Mouse (Mus musculus) spleen, postnatal 0 days (tissue): Measurements from ENCODE around the gene Rcn1. TPM values are rescaled to one million over a fixed set of nuclear protein-coding genes. Genes with fewer than 3 reads are reported as not detected.

Experiments
- polyA plus RNA-seq: library from polyadenylated mRNA; unstranded; fragments of >200 nt; fragmentation: Nextera tagmentation; extraction: Ambion mirVana; gene quantifications from 2 replicates; pipeline ENCODE4 v1.2.1, GENCODE M21; 2015

Rcn1 gene
- 26.6 and 35.5 TPM in 2 replicates for polyA plus RNA-seq

DNA sequence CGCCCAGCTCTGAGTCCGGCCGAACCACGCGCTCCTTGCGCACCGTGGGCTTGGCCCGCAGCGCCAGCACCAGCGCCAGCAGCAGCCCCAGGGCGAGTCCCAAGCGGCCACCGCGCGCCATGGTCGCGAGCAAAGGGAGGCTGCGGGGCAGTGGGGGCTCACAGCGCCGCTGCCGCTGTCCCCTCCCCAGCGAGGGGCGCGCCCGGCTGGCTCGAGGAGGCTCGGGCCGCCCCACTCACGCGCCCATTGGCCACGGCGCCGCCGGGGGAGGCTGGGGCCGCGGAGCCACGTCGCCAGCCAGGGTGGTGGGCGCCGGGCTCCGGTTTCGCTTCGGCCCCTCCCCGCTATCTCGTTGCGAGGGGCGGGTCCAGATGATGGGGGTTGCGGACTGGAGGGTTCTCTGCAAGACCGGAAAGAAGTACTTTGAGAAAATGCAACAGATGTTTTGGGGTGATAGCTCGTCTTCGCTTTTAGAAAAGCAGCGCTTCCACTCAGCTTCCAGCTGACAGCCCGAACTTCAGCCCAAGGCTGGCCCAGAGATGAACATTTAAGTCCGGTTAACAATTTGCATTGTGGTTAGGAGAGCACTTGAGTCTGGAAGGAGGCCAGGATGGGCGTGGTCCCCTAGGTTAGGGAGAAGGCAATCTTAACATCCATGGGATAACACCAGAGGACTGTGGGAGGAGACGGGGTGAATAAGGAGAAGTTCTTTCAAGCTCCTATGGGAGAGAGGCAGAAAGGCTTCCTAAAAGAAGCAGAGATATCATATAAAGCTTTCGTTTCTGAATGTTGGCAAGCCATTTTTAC is at the start of gene Rcn1:
Rcn1 (minus strand) TSS at position 235 of the 807 bp plus-strand sequence.

Other genes starting within 250 kb of the Rcn1 start
- 0.10 TPM in 1 of 2 replicates, not detected in the other for gene Them7, start 175.0 kb downstream of the Rcn1 start, polyA plus RNA-seq